Mouse (Mus musculus) skeletal muscle tissue, adult 2 months (tissue): ENCODE data around the gene Zbtb1.

Experiments
- DNase-seq: peaks from one replicate; pipeline ENCODE4 v3.0.0-alpha.2; 2012; ENCODE audit warnings: low read depth, low spot score

Gene Zbtb1

GRCm38 (mm10) chr12:76369978-76370830 lies at the start of gene Zbtb1:
Gene Zbtb1 (plus strand): TSS chr12:76370266.
- DNase-seq, result peak; percentile 75

DNA sequence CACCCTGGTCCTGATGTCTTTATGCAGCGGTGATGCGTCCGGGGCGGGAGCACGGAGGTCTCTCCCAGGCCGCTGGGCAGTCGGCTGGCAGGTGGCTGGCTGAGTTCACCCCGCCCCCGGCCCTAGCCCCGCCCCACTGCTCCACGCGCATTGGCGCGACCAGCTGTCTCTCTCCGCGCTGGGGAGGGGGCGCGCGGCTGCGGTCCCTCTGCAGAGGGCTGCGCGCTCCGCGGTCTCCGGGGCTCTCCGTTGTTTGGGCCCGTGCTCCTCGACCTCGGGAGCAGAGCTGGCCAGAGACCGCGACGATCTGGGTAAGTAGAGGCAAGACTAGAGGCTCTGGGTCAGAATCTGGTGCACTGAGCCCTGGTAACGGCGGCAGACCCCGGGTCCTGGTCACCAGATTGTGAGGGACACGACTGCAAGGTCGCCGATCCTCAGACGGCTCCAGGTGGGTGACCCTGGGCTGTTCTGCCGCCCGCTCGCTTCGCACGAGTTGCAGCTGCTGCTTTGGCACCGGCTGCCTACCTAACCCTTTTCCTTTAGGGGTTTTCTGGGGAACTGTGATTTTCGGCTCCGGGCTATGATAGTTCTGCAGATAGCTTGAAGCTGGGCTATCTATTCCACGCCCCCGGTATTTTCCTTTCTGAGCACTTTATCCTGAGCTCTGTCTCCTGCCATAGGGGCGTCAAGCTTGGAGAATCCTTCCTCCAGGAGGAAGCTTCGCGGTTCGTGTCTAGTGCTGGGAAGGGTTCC lies 45.2 kb upstream of the Zbtb1 start, which contains the start of gene Akap5:
Gene Akap5 (plus strand): TSS at position 213 of the 753 bp plus-strand sequence.
- DNase-seq, result no peak

GRCm38 (mm10) chr12:76326437-76327220 lies 43.4 kb upstream of the Zbtb1 start:
- DNase-seq, result no peak

- DNase-seq, result no peak
Observed at GRCm38 (mm10) chr12:76328567-76329354, 41.3 kb upstream of the Zbtb1 start.

DNA sequence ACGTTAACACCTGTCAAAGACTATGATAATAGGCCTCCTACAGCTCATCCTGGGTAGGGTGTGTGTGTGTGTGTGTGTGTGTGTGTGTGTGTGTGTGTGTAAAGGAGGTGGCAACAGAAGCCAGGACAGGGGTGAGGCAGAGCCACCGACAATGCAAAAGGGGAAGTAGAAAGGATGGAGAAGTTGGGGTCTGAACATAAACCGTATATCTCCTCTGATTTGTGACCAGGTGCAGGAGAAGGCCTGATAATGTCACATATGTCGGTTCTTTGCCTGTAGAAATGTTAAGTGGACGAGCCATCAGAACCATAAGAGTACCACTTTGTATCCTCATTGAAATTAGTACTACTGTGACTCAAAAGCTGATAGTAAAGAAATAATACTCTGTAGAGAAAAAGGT lies 36.4 kb upstream of the Zbtb1 start:
- no peak for DNase-seq

GRCm38 (mm10) chr12:76335641-76336040 lies 34.4 kb upstream of the Zbtb1 start:
- no peak for DNase-seq

GRCm38 (mm10) chr12:76336111-76336965 lies 33.7 kb upstream of the Zbtb1 start:
- no peak for DNase-seq

GRCm38 (mm10) chr12:76341080-76341479 lies 29.0 kb upstream of the Zbtb1 start:
- no peak for DNase-seq

GRCm38 (mm10) chr12:76345759-76346455 lies 24.2 kb upstream of the Zbtb1 start:
- no peak for DNase-seq

DNA sequence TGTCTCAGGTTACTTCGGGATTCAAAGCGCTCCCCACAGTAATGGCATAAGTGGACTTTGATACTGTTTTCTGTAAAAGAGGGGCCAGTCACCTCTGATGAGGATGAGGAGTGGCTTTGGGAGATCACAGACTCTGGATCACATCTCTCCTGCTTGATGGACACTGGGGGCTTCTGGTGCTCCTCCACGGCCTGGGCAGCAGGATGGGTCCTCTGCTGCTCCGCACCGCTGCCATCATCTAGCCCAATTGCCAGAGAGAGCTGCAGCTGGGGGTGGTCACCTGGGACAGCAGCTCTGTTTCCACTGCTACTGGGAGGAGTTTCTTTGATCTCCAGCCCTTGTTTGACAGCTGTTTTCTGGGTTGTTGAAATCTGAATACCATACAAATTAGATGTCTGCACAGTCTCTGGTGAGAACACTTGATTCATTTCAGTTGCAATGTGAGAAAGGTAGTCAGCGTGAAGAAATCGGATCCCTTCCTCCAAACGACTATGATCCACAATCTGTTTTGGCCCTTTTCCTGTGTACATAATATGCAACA lies 20.3 kb upstream of the Zbtb1 start:
- no peak for DNase-seq

- no peak for DNase-seq
Observed at GRCm38 (mm10) chr12:76360868-76361267, 9.2 kb upstream of the Zbtb1 start.

GRCm38 (mm10) chr12:76361405-76362302 lies 8.4 kb upstream of the Zbtb1 start:
- no peak for DNase-seq

GRCm38 (mm10) chr12:76362303-76362676 lies 7.8 kb upstream of the Zbtb1 start:
- no peak for DNase-seq

- no peak for DNase-seq
Observed at GRCm38 (mm10) chr12:76366276-76366675, 3.8 kb upstream of the Zbtb1 start.

- DNase-seq, result no peak
Observed at GRCm38 (mm10) chr12:76367096-76367995, 2.7 kb upstream of the Zbtb1 start.

DNA sequence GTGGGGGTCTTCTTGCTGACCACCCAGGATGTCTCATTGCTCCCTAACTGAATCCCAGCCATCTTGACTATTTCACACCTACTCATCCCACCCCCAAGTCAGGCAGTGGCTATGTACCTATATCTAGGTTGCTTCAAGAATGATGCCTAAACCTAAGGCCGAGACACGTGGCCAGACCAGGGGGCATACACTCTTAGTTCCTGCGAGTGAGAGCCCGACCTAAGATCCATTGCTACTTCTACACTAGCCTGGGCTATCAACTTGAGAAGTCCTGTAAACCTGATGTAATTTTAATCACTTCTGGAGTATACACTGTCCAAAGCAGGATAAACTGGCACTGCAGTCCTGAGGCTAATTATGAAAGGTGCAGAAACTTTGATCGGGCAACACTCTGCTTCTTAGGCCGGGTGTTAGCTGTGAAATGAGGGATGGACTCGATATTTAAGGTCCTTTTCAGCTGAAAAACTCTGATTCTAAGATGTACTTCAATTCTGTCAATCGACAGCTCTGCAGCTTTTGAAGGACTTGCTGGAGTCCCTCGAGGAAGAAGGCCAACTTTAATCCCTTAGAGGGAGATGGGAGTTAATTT lies 1.8 kb upstream of the Zbtb1 start:
- no peak for DNase-seq

DNA sequence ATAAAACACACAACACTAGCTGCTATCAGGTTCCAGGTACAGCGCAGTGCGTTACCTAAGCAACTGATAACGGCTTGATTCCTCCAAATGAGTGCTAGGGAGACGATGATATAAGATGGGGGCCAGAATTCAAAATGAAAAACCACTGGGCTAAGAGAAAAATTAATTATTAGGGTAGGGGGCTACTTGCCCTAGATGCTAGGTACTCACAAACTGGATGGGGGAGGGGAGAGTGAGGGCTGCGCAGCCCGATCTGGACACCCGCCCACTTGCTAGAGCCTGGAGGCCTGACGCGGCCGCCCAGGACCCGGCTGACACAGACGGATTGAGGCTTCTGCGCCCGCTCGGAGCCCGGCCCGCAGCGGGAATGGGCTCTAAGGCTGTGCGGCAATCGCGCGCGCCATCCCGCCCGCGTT lies 1.3 kb upstream of the Zbtb1 start:
- peak; percentile 38 for DNase-seq
